Mouse (Mus musculus) large intestine, adult 2 months (tissue): ENCODE data around the gene Mknk2. TPM values are rescaled to one million over a fixed set of nuclear protein-coding genes. Genes with fewer than 3 reads are reported as not detected.

Experiments used
- DNase-seq: peaks from one replicate; pipeline ENCODE4 v3.0.0-alpha.2; 2012; ENCODE audit warnings: low read depth, low spot score
- WGBS: fragments of 180-500 bp; shearing (Covaris S2); methylation state at CpG from one replicate; pipeline ENCODE4 v1.1.7; 2018; 5-methylcytosine and 5-hydroxymethylcytosine counted together
- polyA plus RNA-seq: library from polyadenylated mRNA; depleted of rRNA; stranded (reverse); fragments of >200 nt; gene quantifications from 2 replicates; pipeline ENCODE4 v1.2.3, GENCODE M21; 2012; rRNA removed

Gene Mknk2
- polyA plus RNA-seq, 1 experiment = 112 TPM

DNA sequence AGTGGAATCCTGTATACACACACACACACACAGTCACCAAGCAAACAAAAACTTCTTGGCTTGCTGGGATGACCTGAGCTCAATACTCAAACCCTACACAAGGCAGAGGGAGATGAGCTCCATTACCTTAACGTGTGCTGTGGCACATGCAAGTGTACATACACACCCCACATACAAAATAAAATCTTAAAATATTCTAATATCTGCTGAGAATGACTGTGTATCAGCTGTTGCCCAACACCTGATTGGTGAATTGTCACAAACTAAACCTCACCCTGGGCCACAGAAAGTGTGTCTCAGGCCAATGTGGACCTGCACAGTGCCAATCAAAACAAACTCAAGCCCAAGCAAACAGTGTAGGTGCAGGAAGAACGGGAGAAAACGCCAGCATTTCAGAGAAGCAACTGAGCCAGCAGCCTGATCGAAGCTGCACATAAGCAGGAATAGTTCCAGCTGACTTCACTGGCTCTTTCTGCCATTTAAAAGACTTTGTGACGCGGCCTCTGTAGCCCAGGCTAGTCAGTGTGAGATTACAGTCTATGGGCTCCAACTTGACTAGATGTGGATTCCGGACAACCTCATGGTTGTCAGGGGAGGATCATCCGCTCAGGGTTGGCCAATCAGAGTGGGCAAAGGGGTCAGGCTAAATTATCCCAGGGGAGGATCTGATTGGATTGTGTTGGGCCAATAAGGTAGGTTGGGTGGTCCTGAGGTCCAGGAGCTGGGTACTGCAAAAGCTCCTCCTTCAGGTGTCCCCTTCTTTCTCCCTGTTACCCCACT, 58.3 kb downstream of the Mknk2 start:
- WGBS = 49% methylated on average over 8 of the region's 8 CpGs
- DNase-seq = no peak

DNA sequence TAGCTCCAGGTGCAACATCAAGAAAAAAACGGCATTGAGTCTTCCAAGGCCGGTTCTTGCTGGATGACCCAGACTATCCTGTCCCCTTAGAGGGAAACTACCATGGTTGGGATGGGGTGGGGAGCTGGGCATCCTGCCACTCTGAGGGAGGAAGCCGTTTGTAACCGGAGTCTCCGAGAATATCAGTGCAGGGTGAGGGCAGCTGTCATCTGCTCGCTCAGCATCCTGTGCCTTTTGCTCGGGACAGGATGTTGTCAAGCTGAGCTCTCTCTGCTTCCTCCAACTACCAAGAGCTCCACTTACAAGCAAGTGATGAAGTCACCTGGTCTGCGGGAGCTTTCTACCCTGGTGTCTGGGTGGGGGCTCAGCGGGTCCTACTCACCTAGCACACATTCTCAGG, 59.7 kb downstream of the Mknk2 start:
- 52% methylated on average over 9 of the region's 9 CpGs for WGBS
- DNase-seq = no peak

Other genes starting within 250 kb of the Mknk2 start
- gene Tcf3, start 244.5 kb downstream of the Mknk2 start, polyA plus RNA-seq = 60.2 and 76.9 TPM in 2 replicates
- 0.09 and 0.19 TPM in 2 replicates for gene Onecut3, start 183.3 kb downstream of the Mknk2 start, polyA plus RNA-seq
- gene Atp8b3, start 139.0 kb downstream of the Mknk2 start, polyA plus RNA-seq = 0.03 TPM in 1 of 2 replicates, not detected in the other
- 35.4 and 42.4 TPM in 2 replicates for gene Rexo1, start 116.6 kb downstream of the Mknk2 start, polyA plus RNA-seq
- 12.6 and 12.8 TPM in 2 replicates for gene Klf16, start 100.8 kb downstream of the Mknk2 start, polyA plus RNA-seq
- gene Abhd17a, start 87.8 kb downstream of the Mknk2 start, polyA plus RNA-seq = 214 and 233 TPM in 2 replicates
- gene Scamp4, start 75.2 kb downstream of the Mknk2 start, polyA plus RNA-seq = 129 and 145 TPM in 2 replicates
- 11.8 and 14.6 TPM in 2 replicates for gene Adat3, start 75.2 kb downstream of the Mknk2 start, polyA plus RNA-seq
- 3.5 and 3.7 TPM in 2 replicates for gene Gm49322, start 72.1 kb downstream of the Mknk2 start, polyA plus RNA-seq
- gene Csnk1g2, start 55.3 kb downstream of the Mknk2 start, polyA plus RNA-seq = 184 and 212 TPM in 2 replicates
- 49.0 and 56.2 TPM in 2 replicates for gene Btbd2, start 21.0 kb downstream of the Mknk2 start, polyA plus RNA-seq
- gene Mob3a, start 23.9 kb upstream of the Mknk2 start, polyA plus RNA-seq = 39.2 and 40.8 TPM in 2 replicates
- 22.8 and 30.0 TPM in 2 replicates for gene Izumo4, start 24.1 kb upstream of the Mknk2 start, polyA plus RNA-seq
- gene Ap3d1, start 64.2 kb upstream of the Mknk2 start, polyA plus RNA-seq = 75.1 and 109 TPM in 2 replicates
- gene Dot1l, start 77.1 kb upstream of the Mknk2 start, polyA plus RNA-seq = 20.0 and 29.6 TPM in 2 replicates
- 26.8 and 30.3 TPM in 2 replicates for gene Sf3a2, start 120.1 kb upstream of the Mknk2 start, polyA plus RNA-seq
- 50.7 and 54.0 TPM in 2 replicates for gene Plekhj1, start 120.5 kb upstream of the Mknk2 start, polyA plus RNA-seq
- 0.63 and 0.96 TPM in 2 replicates for gene Amh, start 127.1 kb upstream of the Mknk2 start, polyA plus RNA-seq
- gene Jsrp1, start 135.4 kb upstream of the Mknk2 start, polyA plus RNA-seq = not detected in 2 replicates
- 980 and 1,000 TPM in 2 replicates for gene Oaz1, start 148.5 kb upstream of the Mknk2 start, polyA plus RNA-seq
- 0.04 and 0.05 TPM in 2 replicates for gene Lingo3, start 165.9 kb upstream of the Mknk2 start, polyA plus RNA-seq
- 114 and 134 TPM in 2 replicates for gene Lsm7, start 177.1 kb upstream of the Mknk2 start, polyA plus RNA-seq
- gene Sppl2b, start 177.2 kb upstream of the Mknk2 start, polyA plus RNA-seq = 48.4 and 72.7 TPM in 2 replicates
- 0.21 and 0.32 TPM in 2 replicates for gene Tmprss9, start 193.7 kb upstream of the Mknk2 start, polyA plus RNA-seq
- gene Timm13, start 222.9 kb upstream of the Mknk2 start, polyA plus RNA-seq = 199 and 214 TPM in 2 replicates
- gene Lmnb2, start 240.1 kb upstream of the Mknk2 start, polyA plus RNA-seq = 26.1 and 34.1 TPM in 2 replicates